Mouse (Mus musculus): ENCODE measurements around the gene Banf2. TPM values are rescaled to one million over a fixed set of nuclear protein-coding genes. Genes with fewer than 3 reads are reported as not detected.

Gene Banf2
- total and polyA plus RNA-seq, 3 experiments, result not detected

- no peak overlapping the region for H3K9ac ChIP-seq (ENCODE audit: control insufficient read depth, low read depth, low read length, poor library complexity, severe bottlenecking)
- no peak overlapping the region for H3K27ac ChIP-seq (ENCODE audit: control insufficient read depth, low read depth, low read length)
- peaks cover 0 to 2% of the 10 kb centered on the region in 2 experiments; a peak in 2 of 4 replicates for H3K27me3 ChIP-seq (ENCODE audit: control insufficient read depth in 1 of 2, insufficient read depth in 2 of 2, low read length in 2 of 2)
- H3K9me3 ChIP-seq (replicated peaks; ENCODE audit: insufficient read depth, low read length), result no peaks in the 10 kb centered on the region
- H3K36me3 ChIP-seq (ENCODE audit: control insufficient read depth in 1 of 2, insufficient read depth in 2 of 2, low read length in 2 of 2), result no peaks in the 10 kb centered on the region
- H3K4me1 ChIP-seq (ENCODE audit: control insufficient read depth in 1 of 2, insufficient read depth in 2 of 2, low read length in 2 of 2), result no peaks in the 10 kb centered on the region
- no peaks in the 10 kb centered on the region for H3K79me2 ChIP-seq (ENCODE audit: control insufficient read depth, insufficient read depth, low read length, poor library complexity)
- DNase-seq (ENCODE audit: low read depth, low spot score), result no peak
- TF ChIP-seq ZC3H11A (IDR thresholded peaks at IDR 0.05; ENCODE audit: low read depth, low read length) (no peak), NELFE (IDR thresholded peaks at IDR 0.05; ENCODE audit: low read depth, low read length) (no peak), MXI1 (IDR thresholded peaks at IDR 0.05; ENCODE audit: low read depth, low read length) (no peak), SIN3A (IDR thresholded peaks at IDR 0.05; ENCODE audit: low read length) (no peak), KAT2A (conservative IDR thresholded peaks at IDR 0.05; ENCODE audit: low read depth, low read length) (no peak), SMC3 (IDR thresholded peaks at IDR 0.05; ENCODE audit: low read depth, low read length) (no peak), CHD2 (IDR thresholded peaks at IDR 0.05; ENCODE audit: low read length) (no peak), BHLHE40 (IDR thresholded peaks at IDR 0.05; ENCODE audit: borderline replicate concordance, low read depth, low read length) (no peak), UBTF (IDR thresholded peaks at IDR 0.05; ENCODE audit: borderline replicate concordance, insufficient read depth, low read depth, low read length) (no peak), CTCF (IDR thresholded peaks at IDR 0.05 in 2 of 3, conservative IDR thresholded peaks at IDR 0.05 in 1 of 3; ENCODE audit: control insufficient read depth in 1 of 3, insufficient read depth in 1 of 3, low read depth in 2 of 3, low read length in 3 of 3, poor library complexity in 1 of 3, severe bottlenecking in 1 of 3) (no peak), POLR2A (IDR thresholded peaks at IDR 0.05; ENCODE audit: control insufficient read depth in 1 of 2, insufficient read depth in 1 of 2, low read depth in 1 of 2, low read length in 2 of 2, poor library complexity in 1 of 2) (no peak), JUND (IDR thresholded peaks at IDR 0.05; ENCODE audit: low read depth, low read length) (no peak), CHD1 (IDR thresholded peaks at IDR 0.05; ENCODE audit: low read depth, low read length) (no peak)
- H3K4me3 ChIP-seq (ENCODE audit: control insufficient read depth in 1 of 2, insufficient read depth in 1 of 2, low read depth in 2 of 2, low read length in 2 of 2), result no peak overlapping the region
Observed at GRCm38 (mm10) chr2:144070479-144070878, 37.6 kb downstream of the Banf2 start.

- Histone ChIP-seq H3K9me3 (replicated peaks; ENCODE audit: insufficient read depth, low read length) (no peaks in the 10 kb centered on the region), H3K9ac (ENCODE audit: control insufficient read depth, low read depth, low read length, poor library complexity, severe bottlenecking) (no peak overlapping the region), H3K27me3 (ENCODE audit: control insufficient read depth in 1 of 2, insufficient read depth in 2 of 2, low read length in 2 of 2) (peaks cover 0 to 2% of the 10 kb centered on the region in 2 experiments; a peak in 2 of 4 replicates), H3K79me2 (ENCODE audit: control insufficient read depth, insufficient read depth, low read length, poor library complexity) (no peaks in the 10 kb centered on the region), H3K36me3 (ENCODE audit: control insufficient read depth in 1 of 2, insufficient read depth in 2 of 2, low read length in 2 of 2) (no peaks in the 10 kb centered on the region), H3K27ac (ENCODE audit: control insufficient read depth, low read depth, low read length) (no peak overlapping the region), H3K4me1 (ENCODE audit: control insufficient read depth in 1 of 2, insufficient read depth in 2 of 2, low read length in 2 of 2) (no peaks in the 10 kb centered on the region), H3K4me3 (ENCODE audit: control insufficient read depth in 1 of 2, insufficient read depth in 1 of 2, low read depth in 2 of 2, low read length in 2 of 2) (no peak overlapping the region)
- TF ChIP-seq ETS1 (IDR thresholded peaks at IDR 0.05; ENCODE audit: low read depth, low read length) (no peak), USF1 (IDR thresholded peaks at IDR 0.05; ENCODE audit: low read depth, low read length) (no peak), NELFE (IDR thresholded peaks at IDR 0.05; ENCODE audit: low read depth, low read length) (no peak), POLR2A (IDR thresholded peaks at IDR 0.05; ENCODE audit: control insufficient read depth in 1 of 2, insufficient read depth in 1 of 2, low read depth in 1 of 2, low read length in 2 of 2, poor library complexity in 1 of 2) (no peak), CTCF (IDR thresholded peaks at IDR 0.05 in 2 of 3, conservative IDR thresholded peaks at IDR 0.05 in 1 of 3; ENCODE audit: control insufficient read depth in 1 of 3, insufficient read depth in 1 of 3, low read depth in 2 of 3, low read length in 3 of 3, poor library complexity in 1 of 3, severe bottlenecking in 1 of 3) (no peak), UBTF (IDR thresholded peaks at IDR 0.05; ENCODE audit: borderline replicate concordance, insufficient read depth, low read depth, low read length) (no peak), CHD2 (IDR thresholded peaks at IDR 0.05; ENCODE audit: low read length) (no peak), MXI1 (IDR thresholded peaks at IDR 0.05; ENCODE audit: low read depth, low read length) (no peak)
- no peak for DNase-seq (ENCODE audit: low read depth, low spot score)
Observed at GRCm38 (mm10) chr2:144072642-144073041, 39.8 kb downstream of the Banf2 start.
